Mouse (Mus musculus): Measurements from ENCODE around the gene Des.

Gene Des

DNA sequence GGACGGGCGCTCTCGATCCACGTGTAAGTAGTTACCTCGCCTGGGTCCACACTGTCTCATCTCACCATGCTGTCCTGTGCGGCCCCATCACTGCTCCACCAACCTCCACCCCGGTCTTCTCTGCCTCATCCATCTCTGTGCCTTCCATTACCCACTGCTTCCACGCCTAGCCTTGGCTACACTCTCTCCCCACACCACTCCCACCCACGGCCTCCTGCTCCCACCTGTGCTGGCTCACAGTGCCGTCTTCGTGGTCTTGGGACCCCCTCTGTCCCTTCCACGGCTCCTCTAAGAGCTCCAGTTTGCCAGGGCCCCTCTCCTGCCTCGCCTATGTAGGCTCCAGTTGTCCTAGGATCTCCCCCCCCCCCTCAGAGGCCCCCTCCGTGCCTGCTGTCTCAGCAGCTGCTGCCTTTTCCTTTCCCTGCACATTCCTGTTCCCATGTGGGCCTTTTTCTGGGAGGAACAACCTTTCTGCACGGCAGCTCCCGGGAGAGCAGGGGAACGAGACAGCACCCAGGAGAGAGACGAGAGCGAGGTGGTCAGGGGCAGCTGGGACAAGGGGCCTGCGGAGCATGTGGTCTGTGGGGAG lies 25.1 kb downstream of the Des start:
- no peak for DNase-seq

DNA sequence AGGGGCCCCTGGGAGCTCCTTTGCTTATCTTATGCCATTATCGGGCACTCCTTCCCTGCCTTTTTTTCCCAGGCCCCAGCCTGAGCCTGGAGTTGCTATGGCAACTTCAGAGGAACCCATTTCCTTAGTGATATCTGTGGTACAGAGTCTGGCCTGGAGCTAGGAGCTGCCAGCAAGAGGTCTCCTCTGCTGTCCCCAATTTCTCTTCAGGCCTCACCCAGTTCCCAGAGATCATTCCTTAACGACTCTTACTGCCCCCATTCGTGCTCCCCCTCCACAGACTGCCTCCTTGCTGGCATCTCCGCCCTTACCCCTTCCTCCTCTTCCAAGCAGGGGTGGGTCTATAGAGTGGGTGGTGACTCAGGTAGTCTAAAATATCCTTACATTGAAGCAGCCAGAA lies 26.0 kb downstream of the Des start:
- DNase-seq = no peak

DNA sequence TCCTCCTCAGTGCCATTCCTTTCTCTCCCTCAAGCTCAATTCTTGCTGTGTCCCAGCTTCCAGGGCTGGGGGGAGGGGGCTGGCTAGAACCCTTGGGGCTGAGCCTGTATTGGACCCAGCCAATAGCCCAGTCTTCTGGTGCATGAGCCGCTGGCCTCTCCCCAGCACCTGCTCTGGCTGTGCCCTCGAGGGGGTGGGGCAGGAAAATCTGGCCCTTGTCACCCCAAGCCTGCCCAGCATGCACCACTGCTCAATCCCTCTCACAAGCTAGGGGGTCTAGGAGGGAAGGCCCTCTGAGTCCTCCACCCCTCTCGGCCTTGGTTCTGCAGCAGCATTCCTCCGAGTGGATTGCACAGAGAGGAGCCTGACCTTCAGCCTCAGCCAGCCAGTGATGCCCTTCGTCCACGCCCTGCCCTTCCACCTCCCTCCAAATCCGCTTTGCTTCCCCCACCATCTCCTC lies 27.4 kb downstream of the Des start:
- no peak for DNase-seq

DNA sequence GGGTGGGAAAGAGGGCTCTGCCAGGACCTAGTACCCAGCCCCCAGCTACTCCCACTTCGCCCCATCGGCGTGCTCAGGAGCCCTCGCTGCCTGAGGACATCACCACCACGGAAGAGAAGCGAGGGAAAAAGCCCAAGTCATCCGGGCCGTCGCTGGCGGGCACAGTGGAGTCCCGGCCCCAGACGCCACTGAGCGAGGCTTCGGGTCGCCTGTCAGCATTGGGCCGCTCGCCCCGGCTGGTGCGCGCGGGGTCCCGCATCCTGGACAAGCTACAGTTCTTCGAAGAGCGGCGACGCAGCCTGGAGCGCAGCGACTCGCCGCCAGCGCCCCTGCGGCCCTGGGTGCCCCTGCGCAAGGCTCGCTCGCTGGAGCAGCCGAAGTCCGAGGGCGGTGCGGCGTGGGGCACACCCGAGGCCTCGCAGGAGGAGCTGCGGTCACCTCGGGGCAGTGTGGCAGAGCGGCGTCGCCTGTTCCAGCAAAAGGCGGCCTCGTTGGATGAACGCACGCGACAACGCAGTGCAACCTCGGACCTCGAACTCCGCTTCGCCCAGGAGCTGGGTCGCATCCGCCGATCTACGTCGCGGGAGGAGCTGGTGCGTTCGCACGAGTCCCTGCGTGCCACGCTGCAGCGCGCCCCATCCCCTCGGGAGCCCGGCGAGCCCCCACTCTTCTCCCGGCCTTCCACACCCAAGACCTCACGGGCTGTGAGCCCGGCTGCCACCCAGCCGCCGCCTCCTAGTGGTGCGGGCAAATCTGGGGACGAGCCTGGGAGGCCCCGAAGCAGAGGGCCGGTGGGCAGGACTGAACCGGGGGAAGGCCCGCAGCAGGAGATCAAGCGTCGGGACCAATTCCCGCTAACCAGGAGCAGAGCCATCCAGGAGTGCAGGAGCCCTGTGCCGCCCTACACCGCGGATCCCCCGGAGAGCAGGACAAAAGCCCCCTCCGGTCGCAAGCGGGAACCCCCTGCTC lies 28.1 kb downstream of the Des start:
- no peak for DNase-seq

DNA sequence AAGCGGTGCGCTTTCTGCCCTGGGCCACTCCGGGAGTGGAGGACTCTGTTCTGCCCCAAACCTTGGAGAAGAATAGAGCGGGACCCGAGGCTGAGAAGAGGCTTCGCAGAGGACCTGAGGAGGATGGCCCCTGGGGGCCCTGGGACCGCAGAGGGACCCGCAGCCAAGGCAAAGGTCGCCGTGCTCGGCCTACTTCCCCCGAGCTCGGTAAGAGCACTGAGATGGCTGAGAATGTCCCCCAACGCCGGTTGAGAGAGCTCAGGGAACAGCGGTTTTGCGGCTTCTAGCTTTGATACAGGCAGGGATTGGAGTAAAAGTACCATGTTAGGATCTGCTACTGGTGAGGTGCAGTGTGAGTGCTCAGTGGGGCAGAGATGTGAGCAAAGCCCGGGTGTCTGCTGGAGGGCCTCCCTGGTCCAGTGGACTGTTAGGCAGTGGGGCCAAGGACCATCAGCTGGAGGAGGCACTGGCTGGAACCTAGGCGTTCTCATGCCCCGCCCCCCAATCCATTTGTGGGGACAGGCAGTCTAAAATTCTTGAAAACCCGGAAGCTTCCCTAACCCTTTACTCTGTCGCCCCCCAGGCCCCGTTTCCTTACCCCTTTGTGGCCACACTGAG lies 28.9 kb downstream of the Des start:
- DNase-seq = no peak

DNA sequence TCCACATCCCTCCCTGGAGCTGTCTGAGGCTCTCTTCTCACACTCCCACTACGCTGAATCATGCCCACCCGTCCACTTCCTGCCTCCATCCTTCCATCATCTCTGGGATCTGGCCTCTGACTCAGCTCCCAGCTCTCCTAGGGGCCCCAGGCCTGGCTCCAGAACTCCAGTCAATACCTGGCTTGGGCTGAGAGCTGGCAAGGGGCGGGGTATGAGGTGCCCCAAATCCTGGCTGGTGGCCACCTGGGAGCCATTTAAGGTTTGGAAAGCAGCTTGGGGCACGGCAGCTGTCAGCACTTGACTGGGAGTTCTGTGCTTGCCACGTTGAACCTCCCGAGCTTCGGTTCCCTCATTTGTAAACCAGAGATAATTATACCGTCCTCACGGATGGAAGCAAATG lies 33.0 kb downstream of the Des start:
- DNase-seq = no peak

DNA sequence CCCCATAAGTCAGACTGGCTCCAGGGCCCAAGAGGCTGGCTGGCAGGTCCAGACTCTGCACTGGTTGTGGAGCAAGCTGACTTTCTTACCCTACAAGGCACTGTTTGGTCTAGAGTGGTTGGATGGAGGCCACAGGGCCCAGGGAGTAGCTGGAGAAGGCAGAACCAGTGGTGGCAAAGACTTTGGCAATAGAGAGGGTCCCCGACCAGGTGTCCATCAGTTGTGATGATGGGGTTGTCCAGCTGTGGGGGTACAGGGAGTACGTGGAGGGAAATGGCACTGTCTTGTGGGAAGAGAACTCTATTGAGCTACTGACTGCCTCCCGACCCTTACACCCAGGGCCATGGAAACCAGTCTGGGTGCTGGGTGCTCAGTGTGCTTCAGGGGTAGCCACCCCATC lies 33.7 kb downstream of the Des start:
- no peak for DNase-seq

DNA sequence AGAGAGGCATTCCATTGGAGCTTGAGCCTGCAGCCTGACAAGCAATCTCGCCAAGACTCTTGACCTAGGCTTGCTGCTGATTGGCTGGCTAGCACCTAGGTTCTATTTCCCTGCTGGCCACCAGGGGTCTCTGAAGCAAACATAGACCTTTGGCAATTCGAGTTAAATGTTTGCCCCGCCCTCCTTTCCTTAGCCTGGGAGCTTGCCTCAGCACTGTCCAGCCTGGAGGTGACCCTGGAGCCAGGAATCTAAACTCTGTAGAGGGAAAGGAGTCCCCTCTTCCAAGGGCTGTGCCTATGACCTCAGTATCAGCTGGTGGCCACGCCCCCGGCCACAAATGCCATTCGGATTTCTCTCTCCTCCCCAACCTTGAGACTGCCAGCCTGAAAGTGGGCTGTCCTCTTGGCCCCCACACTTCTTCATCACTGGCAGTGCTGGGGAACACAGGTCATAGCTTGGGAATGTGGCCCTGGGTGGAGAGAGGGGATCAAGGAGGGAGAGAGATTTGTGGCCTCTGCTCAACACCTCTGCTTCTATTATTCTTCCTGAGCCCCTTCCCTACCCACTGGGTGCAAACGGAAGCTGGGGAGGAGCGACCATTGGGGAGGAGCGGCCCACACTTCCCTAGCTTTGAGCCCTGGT lies 38.8 kb downstream of the Des start:
- peak in 1 of 2 experiments; percentile 45 for DNase-seq

DNA sequence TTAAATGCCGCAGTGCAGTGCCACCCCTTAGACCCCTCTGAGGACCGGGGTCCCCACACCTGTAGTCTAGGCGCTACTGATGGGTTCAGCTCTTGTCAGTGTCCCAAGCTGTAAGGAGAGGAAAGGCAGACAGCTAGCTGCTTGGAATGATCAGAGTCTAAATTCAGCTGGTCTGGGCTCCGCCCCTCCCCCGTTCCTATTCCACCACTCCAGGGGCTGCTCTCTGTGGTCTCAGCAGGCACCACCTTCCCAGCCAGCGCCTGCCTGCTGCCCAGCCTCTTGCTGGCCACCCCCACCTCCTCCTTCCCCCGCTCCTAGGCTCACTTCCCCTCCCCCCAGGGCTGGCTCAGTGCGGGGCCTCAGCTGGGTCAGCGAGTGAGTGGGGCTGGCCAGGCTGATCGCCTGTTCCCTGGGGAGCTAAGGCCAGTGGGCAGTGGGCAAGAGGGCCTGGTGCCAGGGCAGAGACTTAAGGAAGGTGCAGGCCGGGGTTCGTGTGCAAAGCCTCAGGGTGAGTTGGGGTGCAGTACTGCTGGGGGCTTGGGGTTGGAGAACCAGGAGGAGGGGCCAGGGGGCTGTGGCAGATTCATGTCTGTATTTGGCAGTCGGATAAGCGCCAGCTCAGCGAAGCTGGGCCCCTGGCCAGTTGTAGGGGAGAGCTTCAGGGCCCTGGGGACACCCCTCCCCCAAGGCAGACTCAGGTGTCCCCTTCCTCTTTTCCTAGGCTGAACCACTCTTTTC lies 39.8 kb downstream of the Des start:
- no peak for DNase-seq

DNA sequence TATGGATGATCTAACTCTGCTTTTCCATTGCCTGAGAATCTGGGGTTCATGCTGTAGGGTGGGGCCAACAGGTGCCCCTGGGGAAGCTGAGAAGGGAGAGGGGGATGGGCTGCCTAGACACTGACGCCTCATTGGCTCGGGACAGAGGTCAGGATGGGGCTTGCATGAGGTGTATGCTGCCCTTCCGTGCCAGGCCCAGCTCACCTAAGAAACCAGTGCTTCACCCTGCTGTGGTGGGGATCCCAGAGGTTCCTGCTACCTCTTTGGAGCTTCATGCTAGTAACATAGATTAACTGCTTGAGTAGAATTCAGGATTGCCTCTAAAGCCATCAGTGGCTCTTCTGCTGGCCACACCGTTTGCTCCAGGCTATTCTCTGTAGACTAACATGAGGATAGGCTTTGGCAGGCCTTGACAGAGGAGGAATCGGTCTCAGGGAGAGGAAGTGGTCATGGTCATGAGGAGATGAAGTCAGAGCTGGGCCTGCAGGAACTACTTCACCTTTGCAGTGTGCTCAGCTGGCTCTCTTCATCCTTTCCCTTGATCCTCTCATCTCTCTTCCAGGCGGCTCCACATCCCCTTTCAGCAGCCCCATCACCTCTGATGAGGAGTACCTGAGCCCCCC lies 40.5 kb downstream of the Des start:
- DNase-seq = no peak

DNA sequence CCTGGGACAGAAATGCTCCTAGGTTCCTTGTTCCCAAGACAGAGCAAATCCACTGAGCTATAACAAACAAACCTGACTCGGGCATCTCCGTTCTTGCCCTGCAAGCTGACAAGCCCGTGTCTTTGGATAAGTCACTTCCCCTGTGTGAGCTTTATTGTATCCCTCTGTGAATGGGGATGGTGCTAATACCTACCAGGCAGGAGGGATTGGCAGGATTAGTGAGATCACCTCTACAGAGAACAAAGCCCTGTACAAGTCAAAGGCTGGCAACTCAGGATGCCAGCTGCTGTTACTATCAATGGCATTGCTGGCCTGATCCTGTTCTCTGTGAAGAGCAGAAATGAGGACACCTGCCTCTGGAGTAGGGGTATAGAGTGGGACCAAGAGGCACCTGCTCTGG lies 45.4 kb downstream of the Des start:
- DNase-seq = no peak

DNA sequence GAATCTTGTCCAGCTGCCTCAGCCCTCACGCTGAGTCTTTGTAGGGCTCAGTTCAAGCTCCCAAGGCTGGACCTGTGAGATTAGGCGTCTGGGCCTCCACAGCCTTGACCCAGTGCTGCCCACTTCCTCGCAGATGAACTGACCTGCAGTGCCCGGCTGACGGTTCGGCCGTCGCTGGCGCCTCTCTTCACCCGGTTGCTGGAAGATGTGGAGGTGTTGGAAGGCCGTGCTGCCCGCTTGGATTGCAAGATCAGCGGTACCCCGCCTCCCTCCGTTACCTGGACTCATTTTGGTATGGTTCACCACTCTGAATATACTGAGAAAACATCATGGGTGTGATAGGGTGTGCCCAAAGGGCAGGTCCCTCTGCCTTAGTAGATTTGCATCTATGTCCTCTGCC lies 46.0 kb downstream of the Des start:
- no peak for DNase-seq

DNA sequence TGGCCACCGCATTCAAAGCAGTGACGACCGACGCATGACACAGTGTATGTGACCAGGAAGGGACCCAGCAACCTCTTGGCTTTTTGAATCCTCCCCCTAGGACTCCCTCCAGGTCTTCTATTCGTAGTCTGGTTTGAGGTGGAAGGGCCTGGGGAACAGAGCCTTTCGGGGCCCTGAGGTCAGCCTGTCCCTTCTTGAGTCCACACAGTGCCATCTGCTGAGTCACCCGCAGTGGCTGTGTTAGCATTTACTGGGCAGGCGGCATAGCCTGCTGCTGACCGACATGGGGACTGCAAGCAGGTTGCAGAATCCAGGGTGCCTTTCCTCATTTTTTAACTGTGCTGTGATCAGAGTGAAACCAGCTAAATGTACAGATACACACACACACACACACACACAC lies 46.9 kb downstream of the Des start:
- DNase-seq = no peak

DNA sequence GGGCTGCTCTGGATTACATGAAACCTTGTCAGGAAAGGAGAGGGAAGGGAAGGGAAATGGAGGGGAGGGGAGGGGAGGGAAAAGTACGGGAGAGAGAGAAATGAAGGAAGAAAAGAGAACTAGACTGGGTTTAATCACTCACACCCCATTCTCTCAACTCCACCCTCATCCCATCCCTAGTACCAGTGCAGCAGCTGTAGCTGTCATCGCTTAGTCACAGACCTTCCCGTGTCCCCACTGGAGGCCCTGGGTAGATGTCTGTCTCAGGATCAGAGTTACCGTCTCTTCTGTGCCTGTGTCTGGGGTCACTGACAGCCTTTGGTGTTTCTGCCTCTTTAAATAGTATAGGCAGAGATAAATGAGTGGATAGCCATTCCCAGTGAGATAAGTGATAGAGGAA lies 48.1 kb downstream of the Des start:
- DNase-seq = no peak

DNA sequence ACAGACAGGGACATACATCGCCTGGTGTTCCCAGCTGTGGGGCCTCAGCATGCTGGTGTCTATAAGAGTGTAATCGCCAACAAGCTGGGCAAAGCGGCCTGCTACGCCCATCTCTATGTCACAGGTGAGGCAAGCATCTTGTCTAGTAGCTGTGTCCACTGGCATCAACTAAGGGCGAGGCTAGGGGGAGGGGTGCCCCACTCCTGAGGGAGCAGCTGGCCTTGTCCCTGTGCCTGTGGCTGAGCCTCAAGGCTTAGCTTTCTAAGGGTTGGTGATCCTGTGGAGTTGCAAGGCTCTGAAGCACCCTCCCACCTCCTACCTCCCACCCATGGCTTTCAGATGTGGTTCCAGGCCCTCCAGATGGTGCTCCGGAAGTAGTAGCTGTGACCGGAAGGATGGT lies 49.8 kb downstream of the Des start:
- DNase-seq = no peak

DNA sequence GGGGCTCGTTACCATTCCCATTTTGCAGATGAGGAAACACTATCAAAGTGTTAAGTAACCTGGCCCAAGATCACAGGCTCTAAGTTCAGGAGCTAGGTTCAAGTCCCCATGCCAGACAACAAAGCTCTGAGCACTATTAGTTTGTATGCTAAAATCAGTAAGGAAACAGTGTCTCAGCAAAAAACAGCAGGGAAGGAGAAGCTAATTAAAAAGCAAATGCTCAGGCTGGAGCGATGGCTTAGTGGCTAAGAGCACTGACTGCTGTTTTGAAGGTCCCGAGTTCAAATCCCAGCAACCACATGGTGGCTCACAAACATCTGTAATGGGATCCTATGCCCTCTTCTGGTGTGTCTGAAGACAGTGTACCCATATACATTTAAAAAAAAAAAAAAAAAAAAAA lies 52.1 kb downstream of the Des start:
- no peak for DNase-seq

DNA sequence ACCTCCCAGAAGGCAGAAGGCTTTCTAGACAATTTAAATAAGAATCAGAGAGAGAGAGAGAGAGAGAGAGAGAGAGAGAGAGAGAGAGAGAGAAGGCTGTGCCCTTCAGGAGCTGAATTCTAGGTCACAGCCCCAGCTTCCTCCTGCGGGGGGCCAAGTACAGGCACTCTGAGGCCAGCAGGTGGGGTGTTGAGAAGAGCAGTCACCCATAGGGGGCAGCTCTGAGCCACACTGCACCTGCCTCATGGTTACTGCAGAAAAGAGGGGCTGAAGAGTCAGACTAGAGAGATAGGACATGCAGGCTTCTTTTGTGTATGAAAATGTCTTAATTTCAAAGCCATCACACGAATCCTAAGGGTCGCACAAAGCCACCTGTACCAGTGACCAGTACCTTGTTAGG lies 53.6 kb downstream of the Des start:
- peak in 1 of 2 experiments; percentile 17 for DNase-seq

Measured in spleen, adult 18-20 months (tissue).